Mouse (Mus musculus): ENCODE results near the gene Bcl9.

GRCm38 (mm10) chr3:97157958-97158599 is 139.6 kb downstream of the Bcl9 start:
- no peak for TF ChIP-seq POLR2A (IDR thresholded peaks at IDR 0.05; ENCODE audit: low read depth, low read length)
- TF ChIP-seq CTCF (IDR thresholded peaks at IDR 0.05; ENCODE audit: borderline replicate concordance, insufficient read depth, low read length), result no peak
